Mouse (Mus musculus) embryo, embryonic 10 days (tissue): ENCODE measurements around the gene Apc2.

Experiments used
- DNase-seq: peaks from one replicate; pipeline ENCODE4 v3.0.0-alpha.2; 2015; ENCODE audit warnings: low spot score

Gene Apc2

GRCm38 (mm10) chr10:80321014-80321669 lies 25.4 kb downstream of the Apc2 start:
- DNase-seq: no peak

- no peak for DNase-seq
These were observed 26.1 kb downstream of the Apc2 start for GRCm38 (mm10) chr10:80321670-80322581.

GRCm38 (mm10) chr10:80322811-80323211 lies 27.0 kb downstream of the Apc2 start:
- peak; percentile 60 for DNase-seq

- DNase-seq: peak; percentile 46
These were observed 27.7 kb downstream of the Apc2 start for GRCm38 (mm10) chr10:80323261-80324119.

- DNase-seq: no peak
These were observed 28.6 kb downstream of the Apc2 start for GRCm38 (mm10) chr10:80324120-80325037.

- no peak for DNase-seq
These were observed 29.3 kb downstream of the Apc2 start for GRCm38 (mm10) chr10:80325045-80325444.

GRCm38 (mm10) chr10:80329273-80330081 lies 33.7 kb downstream of the Apc2 start, which contains the start of the genes Pcsk4 and Reep6:
TSS of gene Pcsk4 (minus strand) at chr10:80329498.
TSS of gene Reep6 (plus strand) at chr10:80329953.
- peak; percentile 96 for DNase-seq

GRCm38 (mm10) chr10:80330084-80330483 lies 34.3 kb downstream of the Apc2 start:
- no peak for DNase-seq

- no peak for DNase-seq
These were observed 35.1 kb downstream of the Apc2 start for GRCm38 (mm10) chr10:80330888-80331287.

GRCm38 (mm10) chr10:80331636-80332524 lies 36.1 kb downstream of the Apc2 start:
- no peak for DNase-seq

- no peak for DNase-seq
These were observed 36.8 kb downstream of the Apc2 start for GRCm38 (mm10) chr10:80332525-80332989.

GRCm38 (mm10) chr10:80336263-80336662 lies 40.5 kb downstream of the Apc2 start:
- DNase-seq: no peak

GRCm38 (mm10) chr10:80339941-80340750 lies 44.4 kb downstream of the Apc2 start:
- DNase-seq: peak; percentile 90

GRCm38 (mm10) chr10:80341026-80341425 lies 45.2 kb downstream of the Apc2 start:
- DNase-seq: no peak

- no peak for DNase-seq
These were observed 45.9 kb downstream of the Apc2 start for GRCm38 (mm10) chr10:80341491-80342304.

GRCm38 (mm10) chr10:80342305-80342748 lies 46.5 kb downstream of the Apc2 start:
- DNase-seq: no peak
